Mouse (Mus musculus) heart, postnatal 36 days (tissue): Measurements from ENCODE around the gene Pithd1. TPM values are rescaled to one million over a fixed set of nuclear protein-coding genes. Genes with fewer than 3 reads are reported as not detected.
A peak's percentile ranks its signal among the peaks of the same experiment; 100 is the strongest.

Experiments
- DNase-seq, 2 experiments: peaks; one replicate each; pipeline ENCODE4 v3.0.0; 2021 to 2022
- intact Hi-C: fragments of 180-260 bp; cut with DNase I; formaldehyde crosslinking; loops from one replicate; pipeline ENCODE4 v1.15.1; 2025
- total RNA-seq, 2 experiments: library from RNA; stranded (reverse); gene quantifications; 2 replicates each; pipeline ENCODE4 v1.2.3; 2021

Pithd1 gene
- total RNA-seq, result 10 to 100 TPM; 19.8 to 22.2 TPM

GRCm38 (mm10) chr4:135986943-135987710 is at the start of gene Pithd1:
Gene Pithd1, minus strand, starts transcription at chr4:135987264.
- DNase-seq, result peak; percentile 92 to 94
- intact Hi-C loops, result loop anchor here (2.0 kb wide), 1 partner anchor 34 kb away; the partner anchor contains the start of gene Eloa

GRCm38 (mm10) chr4:136035078-136035477 is 48.0 kb upstream of the Pithd1 start:
- intact Hi-C loops, result no loop called here
- DNase-seq, result no peak

- intact Hi-C loops, result no loop called here
- no peak for DNase-seq
Measured at GRCm38 (mm10) chr4:136033231-136033630, 46.2 kb upstream of the Pithd1 start.

- intact Hi-C loops, result no loop called here
- DNase-seq, result peak; percentile 20 to 37
Measured at GRCm38 (mm10) chr4:136030968-136031909, 44.2 kb upstream of the Pithd1 start.

GRCm38 (mm10) chr4:136028689-136029088 is 41.6 kb upstream of the Pithd1 start:
- DNase-seq, result no peak
- intact Hi-C loops, result no loop called here

GRCm38 (mm10) chr4:136028132-136028564 is 41.1 kb upstream of the Pithd1 start:
- intact Hi-C loops, result no loop called here
- no peak for DNase-seq

GRCm38 (mm10) chr4:136027416-136028131 is 40.5 kb upstream of the Pithd1 start:
- intact Hi-C loops, result no loop called here
- no peak for DNase-seq

GRCm38 (mm10) chr4:136025350-136025749 is 38.3 kb upstream of the Pithd1 start:
- DNase-seq, result no peak
- intact Hi-C loops, result no loop called here

- peak in 1 of 2 experiments; percentile 13 for DNase-seq
- intact Hi-C loops, result no loop called here
Measured at GRCm38 (mm10) chr4:136022924-136023323, 35.9 kb upstream of the Pithd1 start.

- intact Hi-C loops, result loop anchor here (2.0 kb wide), 2 partner anchors 35 to 59 kb away; partner anchors contain the start of genes Gale and Pithd1
- peak; percentile 99 to 100 for DNase-seq
Measured at GRCm38 (mm10) chr4:136021549-136022047, 34.5 kb upstream of the Pithd1 start, which contains the start of gene Eloa. Gene Eloa, minus strand, starts transcription at chr4:136021763.

GRCm38 (mm10) chr4:136020743-136021548 is 33.9 kb upstream of the Pithd1 start:
- DNase-seq, result no peak
- intact Hi-C loops, result loop anchor here (2.0 kb wide), 2 partner anchors 34 to 58 kb away; partner anchors contain the start of genes Gale and Pithd1

- intact Hi-C loops, result no loop called here
- no peak for DNase-seq
Measured at GRCm38 (mm10) chr4:136016059-136016602, 29.1 kb upstream of the Pithd1 start.

- no peak for DNase-seq
- intact Hi-C loops, result no loop called here
Measured at GRCm38 (mm10) chr4:136010586-136010985, 23.5 kb upstream of the Pithd1 start.

- intact Hi-C loops, result no loop called here
Measured at GRCm38 (mm10) chr4:136008782-136009447, 21.9 kb upstream of the Pithd1 start.

GRCm38 (mm10) chr4:136006821-136007220 is 19.8 kb upstream of the Pithd1 start:
- intact Hi-C loops, result no loop called here
- no peak for DNase-seq

More at GRCm38 (mm10) chr4:136008782-136009447, 21.9 kb upstream of the Pithd1 start:
- DNase-seq, result no peak

- intact Hi-C loops, result no loop called here
- no peak for DNase-seq
Measured at GRCm38 (mm10) chr4:136004921-136005320, 17.9 kb upstream of the Pithd1 start.

GRCm38 (mm10) chr4:136004107-136004675 is 17.1 kb upstream of the Pithd1 start:
- intact Hi-C loops, result no loop called here

GRCm38 (mm10) chr4:135995118-135995517 is 8.1 kb upstream of the Pithd1 start:
- no peak for DNase-seq
- intact Hi-C loops, result no loop called here

More at GRCm38 (mm10) chr4:136004107-136004675, 17.1 kb upstream of the Pithd1 start:
- DNase-seq, result no peak
